Mouse (Mus musculus) liver, postnatal 0 days (tissue): ENCODE measurements at regions not wholly inside any gene's neighbourhood (a gene's known extent, or its start where the extent isn't known, plus 50 kb on each side); places are given as distances from the start of the nearest gene placed in this dataset.

Experiments
- CTCF ChIP-seq: sonication (generic); IDR thresholded peaks from 2 replicates; pipeline ENCODE4 v1.5.1; 2016; ENCODE audit warnings: antibody characterized with exemption, low read depth
- EP300 ChIP-seq: IDR thresholded peaks from 2 replicates; pipeline ENCODE4 v1.6.1; 2016; ENCODE audit warnings: antibody characterized with exemption, low read depth, mild to moderate bottlenecking

- TF ChIP-seq CTCF: no peak
- no peak for TF ChIP-seq EP300
Measured at GRCm38 (mm10) chr14:80113115-80113687, 129.3 kb downstream of the Olfm4 start.
